Mouse (Mus musculus) embryo, embryonic 10.5 days (tissue): Measurements from ENCODE around the gene Clstn2.

Experiments
- DNase-seq: peaks from one replicate; pipeline ENCODE4 v3.0.0-alpha.2; 2015; ENCODE audit warnings: low spot score

Clstn2 gene

DNA sequence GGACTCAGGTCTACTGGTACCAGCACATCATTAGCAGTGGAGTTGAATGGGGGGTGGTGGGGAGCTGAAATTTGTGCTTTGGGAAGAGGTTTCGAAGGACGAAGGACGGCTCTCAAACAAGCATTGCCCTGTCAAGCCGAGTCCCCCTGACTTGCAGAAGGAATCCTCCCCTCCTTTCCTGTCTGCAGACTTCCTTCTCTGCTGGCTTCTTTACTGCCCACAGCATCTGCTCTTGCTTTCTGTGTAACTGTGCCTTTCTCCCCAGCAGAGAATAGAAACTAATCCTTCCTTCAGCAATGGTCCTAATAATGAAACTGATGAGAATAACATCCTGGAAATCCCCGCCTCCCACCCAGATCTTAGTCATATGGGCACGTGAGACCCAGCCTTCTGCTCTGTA lies 572.5 kb downstream of the Clstn2 start:
- DNase-seq: no peak

DNA sequence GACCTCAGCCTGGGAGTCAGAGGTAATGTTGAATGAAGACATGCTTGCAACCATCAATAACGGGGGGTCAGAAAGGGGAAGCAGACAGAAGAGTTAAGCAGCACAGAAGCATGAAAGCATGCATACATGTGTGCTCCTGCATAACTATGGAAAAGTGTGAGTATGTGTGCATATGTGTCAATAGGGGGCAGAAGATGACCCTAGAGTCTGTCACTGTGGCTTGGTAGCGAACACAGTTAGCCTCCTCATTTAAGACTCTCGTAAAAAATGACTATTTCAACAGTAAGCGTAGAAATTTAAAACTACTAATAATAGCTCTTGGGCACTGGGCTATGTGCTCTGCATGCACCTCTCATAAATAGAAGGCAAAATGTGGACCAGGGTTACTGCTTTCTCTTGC lies 573.2 kb downstream of the Clstn2 start:
- peak; percentile 6 for DNase-seq

DNA sequence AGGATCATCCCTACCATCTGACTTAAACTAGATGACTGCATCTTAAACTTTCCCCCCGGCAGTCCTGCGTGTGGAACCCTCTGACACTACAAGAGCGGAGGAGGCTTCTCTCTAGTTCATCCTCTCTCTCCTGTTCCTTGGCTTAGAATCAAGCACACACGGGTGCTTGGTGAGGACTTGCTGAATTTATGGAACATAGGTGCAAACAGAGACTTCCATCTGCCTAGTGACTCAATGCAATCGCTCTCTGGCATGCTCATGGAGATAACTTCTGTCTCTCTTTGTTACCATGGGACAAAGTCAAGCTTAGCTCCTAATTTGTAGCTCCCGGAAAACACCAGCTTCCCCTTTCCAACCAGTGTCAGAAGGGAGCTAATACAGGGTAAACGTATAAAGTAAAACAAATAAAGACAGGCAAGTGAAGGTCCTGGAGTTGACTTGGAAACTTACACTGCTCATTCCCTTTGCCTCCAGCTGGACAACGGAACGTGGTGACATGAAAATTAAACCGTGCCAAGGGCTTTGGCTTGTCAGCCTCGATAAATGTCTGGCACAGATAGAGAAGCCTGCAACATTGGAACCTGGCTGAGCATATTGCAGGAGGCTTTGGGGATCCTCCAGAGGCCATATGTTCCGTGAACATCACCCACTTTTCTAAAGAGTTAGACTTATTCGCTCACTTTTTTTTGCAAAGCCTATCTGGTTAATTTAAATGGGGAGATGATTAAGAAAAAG lies 583.5 kb downstream of the Clstn2 start:
- DNase-seq: no peak

DNA sequence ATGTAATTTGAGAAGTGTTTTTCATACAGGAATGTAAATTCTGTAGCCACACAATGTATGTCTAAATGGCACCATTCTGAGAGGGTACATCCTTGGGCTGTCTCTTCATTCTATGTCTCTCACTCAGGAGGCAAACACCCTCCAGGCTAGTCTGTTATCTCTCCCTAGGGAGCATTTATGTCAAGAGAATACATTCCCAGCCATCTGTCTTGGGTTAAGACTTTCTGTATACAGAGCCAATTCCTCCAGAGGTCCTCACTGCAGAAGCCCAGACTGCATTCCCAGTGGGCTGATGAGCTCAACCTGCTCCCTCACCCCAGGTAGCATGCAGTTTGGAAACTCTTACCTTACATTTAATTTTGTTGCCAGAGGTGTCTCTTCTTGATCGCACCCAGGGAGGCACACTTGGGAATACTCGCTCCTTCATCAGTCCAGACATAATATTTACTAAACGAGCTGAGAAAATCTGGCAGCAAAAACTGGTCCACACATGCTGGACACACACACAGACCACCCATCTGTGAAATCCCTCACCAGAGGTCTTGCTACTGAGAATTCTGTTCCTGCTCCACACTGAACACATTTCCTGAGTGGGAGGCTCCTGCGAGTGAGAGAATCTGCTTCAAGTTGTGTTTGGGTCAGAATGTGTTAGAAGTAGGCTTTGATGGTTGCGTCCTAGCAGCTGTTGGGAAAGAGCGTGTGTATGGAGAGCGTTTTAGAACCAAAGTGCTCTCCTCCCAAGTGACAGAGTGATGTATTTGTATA lies 592.9 kb downstream of the Clstn2 start:
- no peak for DNase-seq

DNA sequence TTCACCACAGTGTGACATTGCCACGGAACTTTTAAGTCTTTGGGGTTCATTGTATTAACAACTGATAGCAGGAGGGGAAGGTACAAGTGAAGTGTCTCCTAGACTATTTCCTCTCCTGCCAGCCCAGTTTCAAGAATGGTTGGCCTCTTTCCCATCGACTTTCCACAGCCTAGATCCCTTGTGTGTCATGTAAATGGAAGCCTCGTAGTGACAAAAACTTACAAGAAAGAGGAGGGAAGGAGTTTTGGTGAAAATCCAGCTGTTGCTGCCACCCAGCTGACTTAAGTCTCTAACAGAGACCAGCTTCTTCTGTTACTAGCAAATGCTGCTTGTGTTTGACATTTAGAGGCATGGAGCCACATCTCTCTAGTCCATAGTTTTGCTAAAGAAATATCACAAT lies 598.3 kb downstream of the Clstn2 start:
- no peak for DNase-seq

DNA sequence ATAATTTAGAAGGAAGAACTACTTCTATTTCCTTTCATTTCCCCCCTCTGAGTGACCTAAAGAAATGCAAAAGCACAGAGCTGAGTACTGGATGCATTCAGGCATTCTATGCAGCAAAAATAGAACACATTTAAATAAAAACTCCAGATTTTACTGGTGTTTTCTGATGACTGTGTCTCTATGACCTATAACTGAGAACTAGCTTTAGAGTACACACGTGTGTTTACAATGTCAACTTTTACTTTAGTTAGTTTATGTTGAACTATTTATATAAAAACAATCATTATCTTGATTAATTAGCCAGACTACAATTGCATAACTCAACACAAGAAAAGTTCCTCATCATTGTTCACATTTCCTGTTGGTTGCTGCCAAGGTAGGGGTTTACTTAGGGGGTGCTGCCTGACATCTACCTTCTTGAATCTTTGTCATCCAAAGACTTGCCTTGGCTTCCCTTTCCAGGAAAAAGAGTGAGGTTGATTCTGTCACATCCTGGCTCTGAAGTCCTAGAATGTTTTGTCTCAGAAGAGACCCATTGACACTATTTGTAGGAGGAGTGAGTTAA lies 603.0 kb downstream of the Clstn2 start:
- no peak for DNase-seq

DNA sequence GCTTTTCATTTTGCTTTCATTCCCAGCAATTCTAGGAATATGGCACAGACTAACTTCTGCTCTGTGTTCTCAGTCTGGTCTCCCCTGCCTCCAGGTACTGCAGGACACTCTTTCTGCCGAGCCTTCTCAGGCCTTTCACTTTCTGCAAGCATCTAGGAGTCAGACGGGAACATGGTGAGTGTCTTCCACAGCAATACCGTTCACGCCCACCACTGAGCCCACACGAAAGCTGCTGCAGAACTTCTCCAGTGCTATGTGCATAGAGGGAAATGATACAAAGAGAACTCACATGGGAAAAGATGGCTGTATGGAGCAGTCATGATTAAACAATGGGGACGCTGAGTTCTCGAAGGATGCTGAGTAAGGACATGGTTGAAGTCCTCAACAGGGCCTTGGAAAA lies 604.9 kb downstream of the Clstn2 start:
- no peak for DNase-seq

DNA sequence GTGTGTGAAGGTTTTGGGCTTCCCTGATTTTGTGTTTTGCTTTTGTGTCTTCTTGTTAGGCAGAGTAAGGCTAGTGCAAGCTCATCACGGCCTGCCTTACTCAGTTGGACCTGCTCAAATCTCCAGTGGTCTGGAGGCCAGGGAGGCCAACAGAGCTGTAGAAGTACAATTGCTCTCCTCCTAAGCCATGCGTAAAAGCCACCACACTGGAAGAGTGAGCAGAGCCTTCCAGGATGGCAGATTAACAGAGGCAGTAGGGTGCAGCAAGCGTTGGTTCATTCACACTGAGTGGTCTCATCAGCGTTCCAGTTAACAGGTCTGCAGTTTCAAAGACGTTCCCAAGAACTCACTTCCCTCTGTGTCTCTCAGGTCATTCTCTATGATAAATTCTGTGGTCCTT lies 612.1 kb downstream of the Clstn2 start:
- DNase-seq: no peak

DNA sequence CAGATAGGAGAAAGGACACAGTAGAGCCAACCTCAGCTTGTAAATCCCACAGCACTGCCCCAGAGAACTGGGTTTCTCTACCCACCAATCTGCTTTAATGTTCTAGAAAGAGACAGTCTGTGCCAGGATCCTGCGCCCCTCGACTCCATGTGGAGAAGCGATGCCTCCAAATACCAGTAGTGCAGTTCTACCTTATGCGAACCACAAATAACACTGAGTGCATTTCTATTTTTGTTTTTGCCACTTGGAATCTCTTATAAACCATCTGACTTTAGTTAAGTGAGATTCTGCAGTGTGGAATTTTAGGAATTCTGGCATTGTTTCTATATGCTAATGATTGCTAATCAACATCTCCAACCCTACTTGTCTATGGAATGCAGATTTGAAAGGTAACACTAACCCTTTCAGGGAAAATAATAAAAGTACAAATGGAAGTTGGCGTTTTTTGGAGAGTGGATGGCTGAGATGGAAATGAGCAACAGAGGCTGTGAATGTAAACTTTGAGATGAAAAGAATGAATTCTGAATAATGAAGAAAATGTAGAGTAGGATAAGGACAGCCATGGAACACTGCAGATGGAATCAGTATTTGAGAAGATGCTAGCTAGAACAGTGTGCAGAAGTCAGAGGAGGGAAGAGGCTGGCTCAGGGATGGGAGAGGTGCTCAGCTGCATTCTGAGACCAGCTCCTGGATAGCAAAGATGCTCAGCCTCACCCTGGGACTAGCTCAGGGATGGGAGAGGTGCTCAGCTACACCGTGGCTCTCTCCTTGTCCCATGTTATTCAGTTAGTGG lies 617.9 kb downstream of the Clstn2 start:
- no peak for DNase-seq

DNA sequence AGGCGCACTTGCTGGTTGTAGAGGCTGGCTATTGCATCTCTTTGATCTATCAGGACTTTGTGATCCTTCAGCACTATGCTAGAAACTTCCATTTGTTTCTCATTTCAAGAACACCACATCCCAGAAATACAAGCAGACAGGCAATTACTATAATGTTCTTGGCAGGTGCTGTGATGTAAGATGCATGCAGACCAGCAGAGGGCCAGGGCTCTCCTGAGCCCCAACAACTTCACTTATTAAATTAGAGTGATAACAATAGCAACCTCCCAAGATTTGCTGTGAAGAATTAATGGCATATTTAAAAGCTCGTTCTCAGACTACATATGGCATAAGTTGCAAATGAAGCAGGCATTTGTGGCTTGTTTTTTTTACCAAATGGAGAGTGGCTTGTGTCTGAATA lies 624.8 kb downstream of the Clstn2 start:
- DNase-seq: no peak
